Mouse (Mus musculus): ENCODE measurements around the gene Crygn. TPM values are rescaled to one million over a fixed set of nuclear protein-coding genes. Genes with fewer than 3 reads are reported as not detected.
A peak's percentile ranks its signal among the peaks of the same experiment; 100 is the strongest.

The Crygn gene
- polyA plus RNA-seq, 1 experiment = not detected

GRCm38 (mm10) chr5:24733134-24733533 is 24.7 kb downstream of the Crygn start:
- H3K27ac ChIP-seq (ENCODE audit: insufficient read depth, low read depth, low read length) = no peak overlapping the region
- 24% methylated on average over 8 of the region's 8 CpGs for WGBS
- no peak overlapping the region for H3K4me3 ChIP-seq (ENCODE audit: low read depth, low read length)
- TF ChIP-seq POLR2A (IDR thresholded peaks at IDR 0.05; ENCODE audit: low read depth, low read length) (no peak), CTCF (IDR thresholded peaks at IDR 0.05; ENCODE audit: extremely low read depth, insufficient read length, insufficient replicate concordance, low read depth, low read length) (no peak)
- no peaks in the 10 kb centered on the region for H3K36me3 ChIP-seq (ENCODE audit: control insufficient read depth, insufficient read depth, low read length)
- peaks cover 26% of the 10 kb centered on the region for H3K27me3 ChIP-seq (ENCODE audit: control insufficient read depth, insufficient read depth, low read length)
- H3K4me1 ChIP-seq (ENCODE audit: control insufficient read depth, insufficient read depth, insufficient read length, low read length) = peaks cover 15% of the 10 kb centered on the region

DNA sequence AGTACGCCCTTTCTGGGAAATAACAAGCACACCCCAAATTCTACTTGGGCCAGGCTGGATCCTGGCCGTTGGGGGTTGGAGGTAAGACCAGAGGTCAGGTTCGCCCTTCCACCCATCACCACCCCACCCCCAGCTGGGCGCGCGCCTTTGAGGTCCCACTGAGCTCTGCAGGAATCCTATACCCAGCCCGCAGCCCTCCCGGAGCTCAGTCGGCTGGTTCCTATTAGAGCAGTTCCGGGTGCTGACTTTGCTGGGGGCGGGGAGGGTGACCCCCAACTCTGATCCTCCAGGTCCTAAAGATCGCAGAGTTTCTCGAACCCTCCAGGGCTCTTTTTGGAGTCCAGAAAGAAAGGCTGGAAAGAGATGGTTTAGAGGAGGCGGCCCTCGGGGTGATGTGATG is 26.8 kb downstream of the Crygn start:
- H3K4me1 ChIP-seq (ENCODE audit: control insufficient read depth, insufficient read depth, insufficient read length, low read length) = peaks cover 15% of the 10 kb centered on the region
- peaks cover 26% of the 10 kb centered on the region for H3K27me3 ChIP-seq (ENCODE audit: control insufficient read depth, insufficient read depth, low read length)
- H3K4me3 ChIP-seq (ENCODE audit: low read depth, low read length) = peak overlapping the region; percentile 61
- 14% methylated on average over 15 of the region's 15 CpGs for WGBS
- no peaks in the 10 kb centered on the region for H3K36me3 ChIP-seq (ENCODE audit: control insufficient read depth, insufficient read depth, low read length)
- TF ChIP-seq POLR2A (IDR thresholded peaks at IDR 0.05; ENCODE audit: low read depth, low read length) (no peak), CTCF (IDR thresholded peaks at IDR 0.05; ENCODE audit: extremely low read depth, insufficient read length, insufficient replicate concordance, low read depth, low read length) (no peak)
- no peak overlapping the region for H3K27ac ChIP-seq (ENCODE audit: insufficient read depth, low read depth, low read length)

GRCm38 (mm10) chr5:24730488-24730871 is 27.3 kb downstream of the Crygn start, which contains the start of gene Wdr86:
Wdr86 (minus strand) TSS chr5:24730727.
- TF ChIP-seq CTCF (IDR thresholded peaks at IDR 0.05; ENCODE audit: extremely low read depth, insufficient read length, insufficient replicate concordance, low read depth, low read length) (no peak), POLR2A (IDR thresholded peaks at IDR 0.05; ENCODE audit: low read depth, low read length) (peak; percentile 24; the same call in 1 of the 2 replicates)
- 3% methylated on average over 23 of the region's 23 CpGs for WGBS
- peak within 1 kb of the TSS; percentile 61 for H3K4me3 ChIP-seq (ENCODE audit: low read depth, low read length)
- peaks cover 26% of the 10 kb centered on the region for H3K27me3 ChIP-seq (ENCODE audit: control insufficient read depth, insufficient read depth, low read length)
- no peak within 1 kb of the TSS for H3K27ac ChIP-seq (ENCODE audit: insufficient read depth, low read depth, low read length)
- H3K4me1 ChIP-seq (ENCODE audit: control insufficient read depth, insufficient read depth, insufficient read length, low read length) = peaks cover 15% of the 10 kb centered on the region
- H3K36me3 ChIP-seq (ENCODE audit: control insufficient read depth, insufficient read depth, low read length) = no peaks in the 10 kb centered on the region

- peaks cover 26% of the 10 kb centered on the region for H3K27me3 ChIP-seq (ENCODE audit: control insufficient read depth, insufficient read depth, low read length)
- no peak overlapping the region for H3K27ac ChIP-seq (ENCODE audit: insufficient read depth, low read depth, low read length)
- H3K36me3 ChIP-seq (ENCODE audit: control insufficient read depth, insufficient read depth, low read length) = no peaks in the 10 kb centered on the region
- TF ChIP-seq POLR2A (IDR thresholded peaks at IDR 0.05; ENCODE audit: low read depth, low read length) (no peak), CTCF (IDR thresholded peaks at IDR 0.05; ENCODE audit: extremely low read depth, insufficient read length, insufficient replicate concordance, low read depth, low read length) (no peak)
- peak overlapping the region; percentile 61 for H3K4me3 ChIP-seq (ENCODE audit: low read depth, low read length)
- H3K4me1 ChIP-seq (ENCODE audit: control insufficient read depth, insufficient read depth, insufficient read length, low read length) = peaks cover 15% of the 10 kb centered on the region
- WGBS = 2% methylated on average over 49 of the region's 49 CpGs
Observed at GRCm38 (mm10) chr5:24729797-24730487, 27.9 kb downstream of the Crygn start.

- Histone ChIP-seq H3K27me3 (ENCODE audit: control insufficient read depth, insufficient read depth, low read length) (peaks cover 26% of the 10 kb centered on the region), H3K4me1 (ENCODE audit: control insufficient read depth, insufficient read depth, insufficient read length, low read length) (peaks cover 15% of the 10 kb centered on the region), H3K27ac (ENCODE audit: insufficient read depth, low read depth, low read length) (no peak overlapping the region), H3K36me3 (ENCODE audit: control insufficient read depth, insufficient read depth, low read length) (no peaks in the 10 kb centered on the region), H3K4me3 (ENCODE audit: low read depth, low read length) (no peak overlapping the region)
- TF ChIP-seq CTCF (IDR thresholded peaks at IDR 0.05; ENCODE audit: extremely low read depth, insufficient read length, insufficient replicate concordance, low read depth, low read length) = no peak
- TF ChIP-seq POLR2A (IDR thresholded peaks at IDR 0.05; ENCODE audit: low read depth, low read length) = no peak
- WGBS = 45% methylated on average over 12 of the region's 12 CpGs
Observed at GRCm38 (mm10) chr5:24726901-24727836, 30.6 kb downstream of the Crygn start.

DNA sequence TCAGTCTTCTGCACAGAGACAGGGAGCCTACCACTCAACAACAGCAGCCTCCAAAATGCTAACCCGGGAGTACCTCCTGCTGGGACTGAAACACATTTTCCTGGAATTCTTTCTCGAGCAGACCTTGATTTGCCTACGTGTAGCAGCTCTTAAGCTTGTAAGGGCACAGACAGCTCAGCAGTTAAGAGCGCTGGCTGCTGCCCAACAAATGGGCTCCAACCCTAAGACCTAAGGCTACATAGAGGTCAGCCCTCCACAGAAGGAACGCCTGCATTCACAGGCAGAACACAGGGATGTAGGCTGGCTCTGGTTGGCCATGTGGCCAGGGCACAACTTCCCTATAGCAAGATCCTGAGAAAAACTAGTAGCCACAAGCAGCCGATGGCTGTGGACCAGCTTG is 31.9 kb downstream of the Crygn start:
- H3K4me3 ChIP-seq (ENCODE audit: low read depth, low read length) = no peak overlapping the region
- 84% methylated on average over 6 of the region's 6 CpGs for WGBS
- peaks cover 17% of the 10 kb centered on the region for H3K27me3 ChIP-seq (ENCODE audit: control insufficient read depth, insufficient read depth, low read length)
- no peak overlapping the region for H3K27ac ChIP-seq (ENCODE audit: insufficient read depth, low read depth, low read length)
- TF ChIP-seq POLR2A (IDR thresholded peaks at IDR 0.05; ENCODE audit: low read depth, low read length) = no peak
- TF ChIP-seq CTCF (IDR thresholded peaks at IDR 0.05; ENCODE audit: extremely low read depth, insufficient read length, insufficient replicate concordance, low read depth, low read length) = no peak
- peaks cover 14% of the 10 kb centered on the region for H3K4me1 ChIP-seq (ENCODE audit: control insufficient read depth, insufficient read depth, insufficient read length, low read length)
- H3K36me3 ChIP-seq (ENCODE audit: control insufficient read depth, insufficient read depth, low read length) = no peaks in the 10 kb centered on the region

GRCm38 (mm10) chr5:24724805-24725204 is 33.0 kb downstream of the Crygn start:
- H3K36me3 ChIP-seq (ENCODE audit: control insufficient read depth, insufficient read depth, low read length) = no peaks in the 10 kb centered on the region
- no peak overlapping the region for H3K27ac ChIP-seq (ENCODE audit: insufficient read depth, low read depth, low read length)
- peaks cover 6% of the 10 kb centered on the region for H3K27me3 ChIP-seq (ENCODE audit: control insufficient read depth, insufficient read depth, low read length)
- H3K4me3 ChIP-seq (ENCODE audit: low read depth, low read length) = no peak overlapping the region
- 78% methylated on average over 5 of the region's 5 CpGs for WGBS
- H3K4me1 ChIP-seq (ENCODE audit: control insufficient read depth, insufficient read depth, insufficient read length, low read length) = peaks cover 5% of the 10 kb centered on the region
- TF ChIP-seq CTCF (IDR thresholded peaks at IDR 0.05; ENCODE audit: extremely low read depth, insufficient read length, insufficient replicate concordance, low read depth, low read length) (no peak), POLR2A (IDR thresholded peaks at IDR 0.05; ENCODE audit: low read depth, low read length) (no peak)

Measured in small intestine, adult 2 months (tissue).